Mouse (Mus musculus): ENCODE measurements around the gene Nt5m.

- TF ChIP-seq POLR2A (IDR thresholded peaks at IDR 0.05; ENCODE audit: insufficient read depth, low read depth, low read length) (no peak), CTCF (IDR thresholded peaks at IDR 0.05) (no peak)
Measured at GRCm38 (mm10) chr11:59921265-59921664, 82.0 kb downstream of the Nt5m start.
